Mouse (Mus musculus): ENCODE results near the gene Fuom. TPM values are rescaled to one million over a fixed set of nuclear protein-coding genes. Genes with fewer than 3 reads are reported as not detected.

Fuom gene
- polyA plus RNA-seq, 1 experiment from 2014 or later: 23.9 TPM

DNA sequence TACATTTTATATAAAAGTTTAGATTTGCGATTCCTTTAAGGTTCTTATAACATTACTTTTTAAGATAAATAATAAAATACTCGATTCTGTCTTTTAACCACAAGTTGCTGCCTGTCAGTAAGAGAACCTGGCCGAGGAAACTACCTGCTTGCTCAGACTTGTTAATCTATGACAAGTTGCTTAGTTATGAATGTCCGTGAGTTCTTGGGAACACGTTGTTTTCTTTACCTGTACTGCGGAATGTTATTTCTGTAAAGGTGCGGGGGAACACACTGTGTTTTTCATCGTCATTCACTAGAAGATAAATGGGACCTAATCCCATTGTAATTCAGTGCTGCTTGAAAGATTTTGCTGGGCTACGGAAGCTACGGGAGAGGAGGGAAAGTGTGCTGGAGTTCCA, 11.6 kb downstream of the Fuom start:
- H3K27ac ChIP-seq (ENCODE audit: low read depth, low read length): no peak overlapping the region
- no peaks in the 10 kb centered on the region for H3K36me3 ChIP-seq (ENCODE audit: control insufficient read depth, insufficient read depth, low read length)
- H3K27me3 ChIP-seq (replicated peaks; ENCODE audit: control insufficient read depth, insufficient read depth, low read length): no peaks in the 10 kb centered on the region
- DNase-seq (ENCODE audit: low spot score) (no peak), ATAC-seq (no peak)
- H3K4me2 ChIP-seq (ENCODE audit: low read length): no peak overlapping the region
- H3K9me3 ChIP-seq (replicated peaks; ENCODE audit: control insufficient read depth, low read length): no peaks in the 10 kb centered on the region
- no peaks in the 10 kb centered on the region for H3K4me1 ChIP-seq (ENCODE audit: control insufficient read depth, insufficient read depth, low read length)
- no peak overlapping the region for H3K4me3 ChIP-seq (ENCODE audit: low read depth, low read length)
- 69% methylated on average over 10 of the region's 10 CpGs for WGBS
- no peak overlapping the region for H3K9ac ChIP-seq (ENCODE audit: low read length)

DNA sequence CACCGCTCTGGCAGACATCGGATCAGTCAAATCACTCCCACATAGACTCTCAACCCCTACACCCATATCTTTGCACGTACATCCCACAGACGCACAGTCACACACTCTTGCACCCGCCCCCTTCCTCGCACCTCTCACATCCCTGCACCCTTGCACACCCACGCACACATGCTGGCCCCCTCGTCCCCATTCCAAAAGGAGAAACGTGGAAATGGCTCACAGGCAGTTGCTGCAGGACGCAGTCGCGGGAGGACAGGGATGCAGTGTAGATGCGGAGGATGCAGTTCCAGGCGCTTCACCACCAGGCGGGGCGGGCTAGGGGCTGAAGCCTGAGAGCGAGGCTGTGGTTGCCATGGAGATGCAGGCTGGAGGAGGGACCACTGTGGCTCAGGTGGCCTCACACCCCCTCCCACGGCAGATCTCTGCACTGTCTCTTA, 20.0 kb downstream of the Fuom start, which contains the start of gene Caly:
Gene Caly (minus strand): TSS at position 307 of the 437 bp plus-strand sequence.
- Histone ChIP-seq H3K27me3 (replicated peaks; ENCODE audit: control insufficient read depth, insufficient read depth, low read length) (peaks cover 9% of the 10 kb centered on the region; the same call in 1 of the 2 replicates), H3K4me2 (ENCODE audit: low read length) (peak within 1 kb of the TSS; percentile 70), H3K4me1 (ENCODE audit: control insufficient read depth, insufficient read depth, low read length) (peaks cover 24% of the 10 kb centered on the region), H3K27ac (ENCODE audit: low read depth, low read length) (peak within 1 kb of the TSS; percentile 85), H3K36me3 (ENCODE audit: control insufficient read depth, insufficient read depth, low read length) (no peaks in the 10 kb centered on the region), H3K9me3 (replicated peaks; ENCODE audit: control insufficient read depth, low read length) (no peaks in the 10 kb centered on the region), H3K4me3 (ENCODE audit: low read depth, low read length) (peak within 1 kb of the TSS; percentile 38), H3K9ac (ENCODE audit: low read length) (peak within 1 kb of the TSS; percentile 69)
- peak; percentile 94 for DNase-seq (ENCODE audit: low spot score)
- 3% methylated on average over 18 of the region's 18 CpGs for WGBS
- ATAC-seq: peak; percentile 85

DNA sequence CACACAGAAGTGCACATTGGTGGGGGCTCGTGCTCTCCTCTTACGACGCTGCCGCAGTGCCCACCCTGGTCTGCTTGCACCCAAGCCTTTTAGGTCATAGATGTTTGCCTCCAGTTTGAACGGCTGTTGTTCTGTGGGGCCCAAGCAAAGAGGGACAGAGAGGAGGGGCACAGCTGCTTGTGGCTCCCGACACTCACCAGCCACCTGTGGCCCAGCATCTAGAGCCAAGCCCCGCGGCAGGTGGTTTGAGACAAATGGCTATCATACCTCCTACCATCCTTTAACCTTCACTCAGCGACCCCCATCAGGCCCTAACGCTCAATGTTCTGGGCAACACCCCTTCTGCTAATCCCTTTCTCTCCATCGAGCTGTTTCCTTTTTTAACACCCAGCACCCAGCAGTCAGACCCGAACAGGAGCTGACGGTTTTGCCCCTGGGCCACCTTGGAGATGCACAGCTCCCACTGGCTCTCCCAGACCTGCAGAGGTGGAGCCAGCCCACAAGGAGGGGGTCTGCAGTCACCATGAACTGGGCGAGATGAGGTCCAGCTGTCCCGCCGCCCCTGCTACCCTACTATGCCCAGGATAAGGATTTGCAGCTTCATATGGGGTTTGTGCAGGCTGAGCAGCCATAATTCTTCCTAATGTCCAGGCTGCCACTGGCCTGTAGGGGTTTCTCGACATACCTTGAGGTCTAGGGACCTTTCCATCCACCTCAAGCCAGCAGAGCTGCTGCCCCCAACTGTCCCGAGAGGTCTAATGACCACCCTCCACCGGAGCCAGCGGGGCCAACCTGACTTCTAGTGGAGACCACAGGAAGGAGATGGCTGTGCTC, 20.6 kb downstream of the Fuom start:
- peak; percentile 10; the same call in 1 of the 2 replicates for ATAC-seq
- Histone ChIP-seq H3K4me2 (ENCODE audit: low read length) (peak overlapping the region; percentile 70), H3K4me3 (ENCODE audit: low read depth, low read length) (peak overlapping the region; percentile 38), H3K27me3 (replicated peaks; ENCODE audit: control insufficient read depth, insufficient read depth, low read length) (peaks cover 9% of the 10 kb centered on the region; the same call in 1 of the 2 replicates), H3K4me1 (ENCODE audit: control insufficient read depth, insufficient read depth, low read length) (peaks cover 24% of the 10 kb centered on the region), H3K27ac (ENCODE audit: low read depth, low read length) (peak overlapping the region; percentile 85), H3K36me3 (ENCODE audit: control insufficient read depth, insufficient read depth, low read length) (no peaks in the 10 kb centered on the region), H3K9ac (ENCODE audit: low read length) (peak overlapping the region; percentile 69), H3K9me3 (replicated peaks; ENCODE audit: control insufficient read depth, low read length) (no peaks in the 10 kb centered on the region)
- WGBS: 14% methylated on average over 20 of the region's 20 CpGs
- peak; percentile 15 for DNase-seq (ENCODE audit: low spot score)

DNA sequence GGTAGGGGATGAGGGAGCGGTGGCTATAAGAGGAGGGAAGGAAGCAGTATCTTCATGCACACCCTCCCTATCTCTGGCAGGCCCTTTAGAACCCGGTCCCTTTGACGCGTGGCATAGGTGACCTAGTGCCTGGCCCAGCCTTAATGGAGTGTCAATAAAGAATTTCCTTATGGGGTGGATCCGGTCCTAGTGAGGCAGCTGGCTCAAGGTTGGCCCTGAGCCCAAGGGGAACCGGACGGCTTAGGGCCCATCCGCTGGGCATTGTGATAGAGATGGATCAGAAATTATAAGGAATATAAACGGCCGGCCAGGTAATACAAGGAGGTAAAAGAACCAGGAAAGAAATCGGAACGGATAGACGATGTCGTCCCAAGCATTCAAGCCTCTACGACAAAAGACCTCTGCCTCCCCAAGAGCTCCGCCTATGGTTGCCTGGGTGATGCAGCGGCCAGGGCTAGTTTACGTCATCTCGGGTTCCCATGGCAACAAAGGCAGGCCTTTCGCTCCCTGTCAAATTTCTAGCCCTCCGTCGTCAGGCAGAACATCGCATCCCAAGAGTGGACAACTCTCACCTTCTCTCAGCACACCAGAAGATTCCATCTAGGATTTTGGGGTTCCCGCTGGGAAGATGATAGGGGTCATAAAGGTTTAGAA, 21.6 kb downstream of the Fuom start:
- peak; percentile 78 for ATAC-seq
- WGBS: 3% methylated on average over 24 of the region's 24 CpGs
- peak; percentile 97 for DNase-seq (ENCODE audit: low spot score)
- Histone ChIP-seq H3K9ac (ENCODE audit: low read length) (peak overlapping the region; percentile 69), H3K36me3 (ENCODE audit: control insufficient read depth, insufficient read depth, low read length) (no peaks in the 10 kb centered on the region), H3K4me2 (ENCODE audit: low read length) (peak overlapping the region; percentile 70), H3K27me3 (replicated peaks; ENCODE audit: control insufficient read depth, insufficient read depth, low read length) (peaks cover 9% of the 10 kb centered on the region; the same call in 1 of the 2 replicates), H3K4me3 (ENCODE audit: low read depth, low read length) (peak overlapping the region; percentile 38), H3K27ac (ENCODE audit: low read depth, low read length) (peak overlapping the region; percentile 85), H3K4me1 (ENCODE audit: control insufficient read depth, insufficient read depth, low read length) (peaks cover 24% of the 10 kb centered on the region), H3K9me3 (replicated peaks; ENCODE audit: control insufficient read depth, low read length) (no peaks in the 10 kb centered on the region)

DNA sequence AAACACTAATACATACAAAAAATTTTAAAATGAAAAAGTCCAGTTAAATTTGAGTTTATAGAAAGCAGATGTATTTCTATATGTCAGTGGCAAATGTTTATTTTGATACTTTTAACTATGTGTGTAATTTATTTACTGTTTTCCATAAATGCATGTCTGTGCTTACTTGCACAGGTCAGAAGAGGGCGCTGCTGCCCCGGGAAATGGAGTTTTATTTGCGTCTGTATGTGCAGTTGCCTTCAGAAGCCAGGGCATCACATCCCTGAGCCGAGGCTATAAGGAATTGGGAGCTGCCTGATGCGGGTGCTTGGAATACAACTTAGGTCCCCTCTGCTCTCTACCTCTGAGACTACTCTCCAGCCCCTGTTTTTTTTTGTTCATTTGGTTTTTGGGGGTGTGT, 23.5 kb downstream of the Fuom start:
- DNase-seq (ENCODE audit: low spot score) (peak; percentile 90), ATAC-seq (no peak)
- H3K4me2 ChIP-seq (ENCODE audit: low read length): no peak overlapping the region
- no peak overlapping the region for H3K9ac ChIP-seq (ENCODE audit: low read length)
- no peak overlapping the region for H3K4me3 ChIP-seq (ENCODE audit: low read depth, low read length)
- no peaks in the 10 kb centered on the region for H3K36me3 ChIP-seq (ENCODE audit: control insufficient read depth, insufficient read depth, low read length)
- no peak overlapping the region for H3K27ac ChIP-seq (ENCODE audit: low read depth, low read length)
- H3K9me3 ChIP-seq (replicated peaks; ENCODE audit: control insufficient read depth, low read length): no peaks in the 10 kb centered on the region
- H3K4me1 ChIP-seq (ENCODE audit: control insufficient read depth, insufficient read depth, low read length): peaks cover 24% of the 10 kb centered on the region
- WGBS: 5% methylated on average over 5 of the region's 5 CpGs
- H3K27me3 ChIP-seq (replicated peaks; ENCODE audit: control insufficient read depth, insufficient read depth, low read length): peaks cover 9% of the 10 kb centered on the region; the same call in 1 of the 2 replicates

DNA sequence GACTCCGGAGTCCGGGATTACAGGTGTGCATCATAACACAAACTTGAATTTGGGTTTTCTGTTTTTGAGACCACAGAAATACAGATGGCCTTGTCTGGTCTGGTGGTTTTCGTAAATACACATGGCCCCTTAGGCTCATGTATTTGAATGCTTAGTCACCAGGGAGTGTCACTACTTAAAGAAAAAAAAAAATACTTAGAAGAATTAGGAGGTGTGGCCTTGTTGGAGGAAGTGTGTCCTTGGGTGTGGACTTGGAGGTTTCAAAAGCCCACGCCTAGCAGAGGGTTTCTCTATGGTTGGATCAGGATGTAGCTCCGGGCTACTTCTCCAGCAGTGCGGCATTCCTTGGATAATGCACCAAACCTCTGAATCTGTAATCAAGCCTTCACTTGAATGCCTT, 24.5 kb downstream of the Fuom start:
- no peak overlapping the region for H3K4me2 ChIP-seq (ENCODE audit: low read length)
- no peaks in the 10 kb centered on the region for H3K9me3 ChIP-seq (replicated peaks; ENCODE audit: control insufficient read depth, low read length)
- H3K4me3 ChIP-seq (ENCODE audit: low read depth, low read length): no peak overlapping the region
- no peak overlapping the region for H3K9ac ChIP-seq (ENCODE audit: low read length)
- DNase-seq (ENCODE audit: low spot score) (no peak), ATAC-seq (no peak)
- no peaks in the 10 kb centered on the region for H3K36me3 ChIP-seq (ENCODE audit: control insufficient read depth, insufficient read depth, low read length)
- peaks cover 13% of the 10 kb centered on the region; the same call in 1 of the 2 replicates for H3K27me3 ChIP-seq (replicated peaks; ENCODE audit: control insufficient read depth, insufficient read depth, low read length)
- WGBS: 76% methylated on average over 6 of the region's 6 CpGs
- peaks cover 24% of the 10 kb centered on the region for H3K4me1 ChIP-seq (ENCODE audit: control insufficient read depth, insufficient read depth, low read length)
- no peak overlapping the region for H3K27ac ChIP-seq (ENCODE audit: low read depth, low read length)

DNA sequence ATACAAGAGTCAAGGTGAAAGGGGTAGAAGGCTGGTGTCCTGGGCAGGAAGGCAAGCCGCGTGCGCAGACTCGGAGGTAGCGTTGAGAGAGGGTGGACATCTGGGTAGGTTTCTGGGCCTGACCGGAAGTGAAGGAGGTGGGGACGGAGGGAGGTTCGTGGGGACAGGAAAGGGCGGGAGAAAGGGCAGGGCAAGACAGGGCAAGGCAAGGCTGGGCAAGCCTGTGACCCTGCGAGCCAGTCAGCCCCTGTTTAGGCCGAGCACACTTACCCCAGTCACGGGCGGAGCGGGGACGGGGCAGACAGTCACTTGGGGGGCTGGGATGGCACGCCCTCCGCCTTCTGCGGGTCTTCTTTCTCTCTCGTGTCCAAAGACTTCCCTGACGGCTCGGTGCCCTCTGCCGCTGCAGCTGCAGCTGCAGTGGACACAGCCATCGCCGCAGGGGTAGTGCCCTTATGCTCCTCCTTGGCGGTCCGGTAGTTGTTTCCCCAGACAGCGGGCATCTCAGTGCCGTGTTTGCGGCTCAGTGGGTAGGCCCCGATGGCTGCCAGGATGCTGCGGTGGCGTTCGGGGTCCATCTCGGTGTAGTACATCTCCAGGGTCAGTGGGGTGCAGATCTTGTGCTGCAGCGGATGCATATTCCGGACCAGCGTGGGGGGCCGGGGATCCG, 32.1 kb downstream of the Fuom start:
- WGBS: 43% methylated on average over 39 of the region's 39 CpGs
- DNase-seq (ENCODE audit: low spot score): no peak
- H3K36me3 ChIP-seq (ENCODE audit: control insufficient read depth, insufficient read depth, low read length): 0 out of 2 replicates have a peak, but pooled peaks cover 4% of the 10 kb centered on the region
- H3K9me3 ChIP-seq (replicated peaks; ENCODE audit: control insufficient read depth, low read length): no peaks in the 10 kb centered on the region
- H3K27ac ChIP-seq (ENCODE audit: low read depth, low read length): no peak overlapping the region
- no peaks in the 10 kb centered on the region for H3K4me1 ChIP-seq (ENCODE audit: control insufficient read depth, insufficient read depth, low read length)
- 0 out of 2 replicates have a peak, but pooled peaks cover 15% of the 10 kb centered on the region for H3K27me3 ChIP-seq (replicated peaks; ENCODE audit: control insufficient read depth, insufficient read depth, low read length)
- ATAC-seq: no peak
- peak overlapping the region; percentile 1; the same call in 1 of the 2 replicates for H3K4me2 ChIP-seq (ENCODE audit: low read length)
- H3K9ac ChIP-seq (ENCODE audit: low read length): 0 out of 2 replicates have a peak overlapping the region, but pooled peaks have one; percentile 13
- no peak overlapping the region for H3K4me3 ChIP-seq (ENCODE audit: low read depth, low read length)

DNA sequence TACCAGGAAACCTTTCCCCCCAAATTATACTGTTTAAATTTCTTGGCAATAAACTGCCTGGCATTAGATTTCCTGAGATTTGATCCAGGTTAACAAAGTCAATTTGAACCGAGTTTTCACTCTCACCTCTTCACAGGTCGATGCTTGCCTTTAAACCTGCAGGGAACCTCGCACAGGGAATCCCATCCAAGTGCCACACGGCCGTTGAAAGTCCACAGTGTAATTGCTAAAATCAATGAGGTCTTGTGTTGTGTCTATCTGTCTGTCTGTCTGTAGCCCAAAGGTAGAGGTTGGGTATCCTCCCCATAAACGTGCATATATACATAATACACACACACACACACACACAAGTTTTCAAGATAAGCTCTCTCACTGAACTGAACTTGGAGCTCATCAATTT, 34.8 kb downstream of the Fuom start:
- 70% methylated on average over 6 of the region's 6 CpGs for WGBS
- Histone ChIP-seq H3K4me2 (ENCODE audit: low read length) (no peak overlapping the region), H3K27ac (ENCODE audit: low read depth, low read length) (no peak overlapping the region), H3K4me1 (ENCODE audit: control insufficient read depth, insufficient read depth, low read length) (no peaks in the 10 kb centered on the region), H3K27me3 (replicated peaks; ENCODE audit: control insufficient read depth, insufficient read depth, low read length) (0 out of 2 replicates have a peak, but pooled peaks cover 16% of the 10 kb centered on the region), H3K9me3 (replicated peaks; ENCODE audit: control insufficient read depth, low read length) (no peaks in the 10 kb centered on the region), H3K4me3 (ENCODE audit: low read depth, low read length) (no peak overlapping the region), H3K36me3 (ENCODE audit: control insufficient read depth, insufficient read depth, low read length) (0 out of 2 replicates have a peak, but pooled peaks cover 4% of the 10 kb centered on the region), H3K9ac (ENCODE audit: low read length) (no peak overlapping the region)
- ATAC-seq (no peak), DNase-seq (ENCODE audit: low spot score) (no peak)
